Mouse (Mus musculus): ENCODE measurements around the gene Cep250.

DNA sequence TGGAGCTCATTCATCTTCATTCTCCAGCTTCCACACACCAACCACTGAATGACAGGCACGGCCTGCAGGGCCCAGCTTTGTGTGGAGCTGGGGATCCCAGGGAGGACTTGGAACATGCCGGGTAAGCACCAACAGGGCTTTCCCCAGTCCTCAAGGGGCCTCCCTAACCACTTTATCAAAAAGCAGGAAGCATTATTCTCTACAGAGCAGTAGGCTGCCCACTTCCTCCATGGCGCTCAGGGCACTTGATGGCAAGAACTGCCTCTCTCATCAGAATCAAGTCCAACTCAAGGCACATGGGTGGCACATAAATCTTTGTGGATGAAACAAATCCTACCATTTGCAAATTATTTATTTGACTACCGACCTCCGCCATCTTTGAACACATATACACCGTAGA, 41.6 kb upstream of the Cep250 start:
- TF ChIP-seq POLR2A (IDR thresholded peaks at IDR 0.05; ENCODE audit: extremely low read depth, insufficient read depth, low read length): no peak
- TF ChIP-seq CTCF (IDR thresholded peaks at IDR 0.05; ENCODE audit: extremely low read depth, insufficient read depth, low read length): no peak
